Mouse (Mus musculus): ENCODE measurements around the gene Rbm43. TPM values are rescaled to one million over a fixed set of nuclear protein-coding genes. Genes with fewer than 3 reads are reported as not detected.
A peak's percentile ranks its signal among the peaks of the same experiment; 100 is the strongest.
"Not testable (repeated sequence)": the region's sequence is repeated elsewhere in the genome, so short reads cannot be mapped to it uniquely, and the experiment has no call there.

Rbm43 gene
- polyA plus RNA-seq, 1 experiment from 2014 or later, result 19.0 TPM

DNA sequence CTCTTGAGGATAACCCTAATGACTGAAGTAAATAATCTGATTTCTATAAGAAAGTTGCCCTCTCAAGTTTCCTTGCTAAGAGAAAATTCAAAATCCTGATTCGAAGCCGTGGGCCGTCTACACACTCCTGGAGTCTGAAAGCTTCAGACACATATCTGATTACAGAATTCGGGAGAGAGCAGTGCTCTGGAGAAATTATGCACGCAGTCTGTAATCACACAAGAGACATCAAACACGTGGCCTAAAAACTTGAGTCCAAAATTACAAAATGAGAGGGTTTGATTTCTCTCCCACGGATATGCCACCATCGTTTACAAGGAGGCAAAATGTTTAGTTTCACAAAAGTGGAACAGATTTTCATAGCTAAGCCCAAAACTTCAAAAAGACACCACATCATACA is 29.3 kb downstream of the Rbm43 start:
- no peaks in the 10 kb centered on the region for H3K9me3 ChIP-seq (ENCODE audit: control insufficient read depth, low read depth, low read length)
- H3K36me3 ChIP-seq (ENCODE audit: control insufficient read depth, insufficient read depth, low read length), result no peaks in the 10 kb centered on the region
- no peak for ATAC-seq (ENCODE audit: insufficient number of reproducible peaks, insufficient read depth, low FRiP score, low read depth)
- no peak overlapping the region for H3K4me3 ChIP-seq (ENCODE audit: low read depth, low read length)
- 64% methylated on average over 8 of the region's 8 CpGs for WGBS
- no peak overlapping the region for H3K4me2 ChIP-seq (replicated peaks; ENCODE audit: low read depth, low read length)
- H3K9ac ChIP-seq (replicated peaks; ENCODE audit: low read depth, low read length), result no peak overlapping the region
- no peaks in the 10 kb centered on the region for H3K27me3 ChIP-seq (ENCODE audit: control insufficient read depth, insufficient read depth, low read length)
- no peaks in the 10 kb centered on the region for H3K4me1 ChIP-seq (ENCODE audit: control insufficient read depth, insufficient read depth, low read length)
- H3K27ac ChIP-seq (ENCODE audit: low read length), result no peak overlapping the region

DNA sequence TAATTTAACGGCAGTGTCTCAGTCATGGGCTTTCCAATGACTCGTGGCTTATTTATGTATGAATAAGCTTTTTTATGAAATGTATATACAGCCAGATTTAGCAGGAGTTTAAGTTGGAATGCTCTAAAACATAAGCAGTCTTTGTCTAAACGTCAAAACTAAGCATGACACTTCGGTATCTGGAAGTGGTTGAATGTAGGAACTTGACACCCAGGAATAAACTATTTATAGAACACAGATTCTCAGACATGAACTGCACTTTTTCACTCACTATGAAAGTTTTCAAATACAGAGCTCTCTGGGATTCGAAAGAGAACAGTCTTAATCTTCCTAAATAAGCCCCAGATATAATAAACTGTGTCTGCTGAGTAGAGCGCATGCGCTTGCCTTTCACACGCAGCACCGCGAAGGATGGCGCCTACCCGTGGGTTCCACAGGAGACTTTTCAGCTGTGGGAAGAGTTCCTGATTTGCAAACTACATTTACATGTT is 42.5 kb downstream of the Rbm43 start:
- H3K27ac ChIP-seq (ENCODE audit: low read length), result peak overlapping the region; percentile 61; the same call in 1 of the 2 replicates

DNA sequence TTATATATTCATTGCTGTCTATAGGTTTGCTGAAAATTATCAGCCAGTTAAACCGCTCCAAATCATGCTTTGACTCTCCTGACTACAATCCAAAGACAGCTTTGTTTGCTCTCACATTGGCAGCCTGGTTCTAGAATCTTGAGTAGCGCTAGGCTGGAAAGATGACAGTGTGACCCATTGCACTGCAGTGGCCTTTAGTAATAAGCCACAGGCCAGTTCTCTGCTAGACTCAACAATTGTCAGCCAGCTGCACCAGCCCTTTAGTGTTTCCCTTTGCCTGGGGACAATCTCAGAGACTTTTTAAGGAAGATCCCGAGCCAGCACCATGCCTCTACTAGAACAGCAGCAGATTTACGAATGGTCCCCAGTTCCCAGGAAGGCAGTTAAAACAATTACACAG is 44.0 kb downstream of the Rbm43 start:
- no peak overlapping the region for H3K27ac ChIP-seq (ENCODE audit: low read length)
- ATAC-seq (ENCODE audit: insufficient number of reproducible peaks, insufficient read depth, low FRiP score, low read depth), result no peak
- H3K4me2 ChIP-seq (replicated peaks; ENCODE audit: low read depth, low read length), result no peak overlapping the region
- H3K9me3 ChIP-seq (ENCODE audit: control insufficient read depth, low read depth, low read length), result 0 out of 2 replicates have a peak, but pooled peaks cover under 1% of the 10 kb centered on the region
- no peaks in the 10 kb centered on the region for H3K4me1 ChIP-seq (ENCODE audit: control insufficient read depth, insufficient read depth, low read length)
- WGBS, result 81% methylated on average over 4 of the region's 4 CpGs
- no peaks in the 10 kb centered on the region for H3K27me3 ChIP-seq (ENCODE audit: control insufficient read depth, insufficient read depth, low read length)
- no peak overlapping the region for H3K9ac ChIP-seq (replicated peaks; ENCODE audit: low read depth, low read length)
- H3K36me3 ChIP-seq (ENCODE audit: control insufficient read depth, insufficient read depth, low read length), result no peaks in the 10 kb centered on the region
- no peak overlapping the region for H3K4me3 ChIP-seq (ENCODE audit: low read depth, low read length)

More for the DNA sequence above, 42.5 kb downstream of the Rbm43 start:
- peak; percentile 82 for ATAC-seq (ENCODE audit: insufficient number of reproducible peaks, insufficient read depth, low FRiP score, low read depth)
- no peaks in the 10 kb centered on the region for H3K9me3 ChIP-seq (ENCODE audit: control insufficient read depth, low read depth, low read length)
- no peaks in the 10 kb centered on the region for H3K36me3 ChIP-seq (ENCODE audit: control insufficient read depth, insufficient read depth, low read length)
- no peak overlapping the region for H3K4me3 ChIP-seq (ENCODE audit: low read depth, low read length)
- H3K4me1 ChIP-seq (ENCODE audit: control insufficient read depth, insufficient read depth, low read length), result no peaks in the 10 kb centered on the region
- H3K9ac ChIP-seq (replicated peaks; ENCODE audit: low read depth, low read length), result no peak overlapping the region
- H3K4me2 ChIP-seq (replicated peaks; ENCODE audit: low read depth, low read length), result no peak overlapping the region
- 45% methylated on average over 12 of the region's 12 CpGs for WGBS
- H3K27me3 ChIP-seq (ENCODE audit: control insufficient read depth, insufficient read depth, low read length), result no peaks in the 10 kb centered on the region

DNA sequence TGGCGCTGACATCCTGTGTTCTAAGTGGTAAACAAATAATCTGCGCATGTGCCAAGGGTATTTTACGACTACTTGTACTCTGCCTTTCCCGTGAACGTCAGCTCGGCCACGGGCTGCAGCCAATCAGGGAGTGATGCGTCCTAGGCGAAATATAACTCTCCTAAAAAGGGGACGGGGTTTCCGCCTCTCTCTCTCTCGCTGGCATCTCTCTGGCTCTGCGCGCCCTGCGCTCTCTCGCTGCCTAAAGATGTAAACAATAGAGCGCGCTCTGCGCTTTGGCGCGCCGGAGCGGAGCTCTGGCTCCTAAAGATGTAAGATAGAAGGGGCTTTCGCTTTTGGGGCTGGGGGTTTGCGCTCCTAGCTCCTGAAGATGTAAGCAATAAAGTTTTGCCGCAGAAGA is 44.8 kb downstream of the Rbm43 start:
- H3K4me2 ChIP-seq (replicated peaks; ENCODE audit: low read depth, low read length); ATAC-seq (ENCODE audit: insufficient number of reproducible peaks, insufficient read depth, low FRiP score, low read depth); H3K4me1 ChIP-seq (ENCODE audit: control insufficient read depth, insufficient read depth, low read length); H3K36me3 ChIP-seq (ENCODE audit: control insufficient read depth, insufficient read depth, low read length); H3K4me3 ChIP-seq (ENCODE audit: low read depth, low read length); H3K9me3 ChIP-seq (ENCODE audit: control insufficient read depth, low read depth, low read length); H3K27ac ChIP-seq (ENCODE audit: low read length); H3K9ac ChIP-seq (replicated peaks; ENCODE audit: low read depth, low read length); H3K27me3 ChIP-seq (ENCODE audit: control insufficient read depth, insufficient read depth, low read length): not testable (repeated sequence)
- 97% methylated on average over 10 of the region's 26 CpGs for WGBS

DNA sequence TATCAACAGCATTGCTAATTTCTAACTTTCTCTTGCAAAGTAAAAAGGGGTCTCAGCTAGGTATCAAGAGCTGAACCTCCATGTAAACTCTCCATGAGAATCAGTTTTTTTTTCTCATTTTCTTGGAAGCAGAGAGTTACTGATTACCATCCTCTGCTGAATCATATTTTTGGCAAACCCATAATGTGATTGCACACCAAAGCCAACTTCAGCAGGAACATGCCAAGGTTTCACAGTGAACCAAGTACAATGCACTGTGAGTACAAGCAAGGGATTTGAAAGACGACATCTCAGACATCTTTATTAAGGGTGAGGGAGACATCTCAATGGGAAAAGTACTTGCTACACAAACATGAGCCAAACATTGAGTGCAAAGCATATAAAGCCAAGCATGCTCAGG is 54.8 kb downstream of the Rbm43 start:
- no peak for ATAC-seq (ENCODE audit: insufficient number of reproducible peaks, insufficient read depth, low FRiP score, low read depth)
- H3K9ac ChIP-seq (replicated peaks; ENCODE audit: low read depth, low read length), result no peak overlapping the region
- no peak overlapping the region for H3K4me3 ChIP-seq (ENCODE audit: low read depth, low read length)
- H3K36me3 ChIP-seq (ENCODE audit: control insufficient read depth, insufficient read depth, low read length), result no peaks in the 10 kb centered on the region
- WGBS, result 69% methylated on average over 1 of the region's 1 CpGs
- H3K9me3 ChIP-seq (ENCODE audit: control insufficient read depth, low read depth, low read length), result no peaks in the 10 kb centered on the region
- H3K4me2 ChIP-seq (replicated peaks; ENCODE audit: low read depth, low read length), result no peak overlapping the region
- H3K4me1 ChIP-seq (ENCODE audit: control insufficient read depth, insufficient read depth, low read length), result no peaks in the 10 kb centered on the region
- H3K27me3 ChIP-seq (ENCODE audit: control insufficient read depth, insufficient read depth, low read length), result no peaks in the 10 kb centered on the region
- no peak overlapping the region for H3K27ac ChIP-seq (ENCODE audit: low read length)

Other genes with a start within 250 kb of the Rbm43 start
- 19.1 and 19.4 TPM in 2 replicates for gene Nmi, start 38.3 kb upstream of the Rbm43 start, polyA plus RNA-seq (2014; fragmentation: Nextera tagmentation; extraction: Ambion mirVana)
- 3.6 and 3.7 TPM in 2 replicates for gene Tnfaip6, start 102.8 kb upstream of the Rbm43 start, polyA plus RNA-seq (2014; fragmentation: Nextera tagmentation; extraction: Ambion mirVana)
- 41.7 and 44.6 TPM in 2 replicates for gene Rif1, start 137.7 kb upstream of the Rbm43 start, polyA plus RNA-seq (2014; fragmentation: Nextera tagmentation; extraction: Ambion mirVana)

Data from stomach, embryonic 14.5 days (tissue).